Mouse (Mus musculus): Measurements from ENCODE around the gene Mab21l1. TPM values are rescaled to one million over a fixed set of nuclear protein-coding genes. Genes with fewer than 3 reads are reported as not detected.

Mab21l1 gene
- polyA plus RNA-seq, 1 experiment from 2014 or later: 34.9 TPM

GRCm38 (mm10) chr3:55781429-55782055, 768 bp upstream of the Mab21l1 start:
- Histone ChIP-seq H3K27ac (no peak overlapping the region), H3K27me3 (peaks cover 75% of the 10 kb centered on the region), H3K36me3 (replicated peaks) (no peaks in the 10 kb centered on the region), H3K9me3 (no peaks in the 10 kb centered on the region), H3K9ac (no peak overlapping the region), H3K4me3 (replicated peaks) (no peak overlapping the region), H3K4me1 (peaks cover 56% of the 10 kb centered on the region), H3K4me2 (peak overlapping the region; percentile 51; the same call in 1 of the 2 replicates)
- 7% methylated on average over 5 of the region's 5 CpGs for WGBS
- ATAC-seq (ENCODE audit: low FRiP score): no peak

GRCm38 (mm10) chr3:55782771-55783170, 461 bp downstream of the Mab21l1 start:
- Histone ChIP-seq H3K9me3 (no peaks in the 10 kb centered on the region), H3K9ac (peak overlapping the region; percentile 48), H3K27ac (peak overlapping the region; percentile 66), H3K4me2 (peak overlapping the region; percentile 51), H3K4me3 (replicated peaks) (peak overlapping the region; percentile 37), H3K27me3 (peaks cover 74% of the 10 kb centered on the region), H3K36me3 (replicated peaks) (no peaks in the 10 kb centered on the region), H3K4me1 (peaks cover 56% of the 10 kb centered on the region)
- whole genome bisulfite sequencing: under 1% methylated on average over 22 of the region's 22 CpGs
- ATAC-seq (ENCODE audit: low FRiP score): no peak

- Histone ChIP-seq H3K4me1 (peaks cover 56% of the 10 kb centered on the region), H3K4me3 (replicated peaks) (peak overlapping the region; percentile 37), H3K9ac (peak overlapping the region; percentile 48), H3K9me3 (no peaks in the 10 kb centered on the region), H3K27me3 (peaks cover 68% of the 10 kb centered on the region), H3K36me3 (replicated peaks) (no peaks in the 10 kb centered on the region), H3K4me2 (peak overlapping the region; percentile 51), H3K27ac (peak overlapping the region; percentile 66; the same call in 1 of the 2 replicates)
- ATAC-seq (ENCODE audit: low FRiP score): no peak
- 2% methylated on average over 45 of the region's 45 CpGs for WGBS
Measured at GRCm38 (mm10) chr3:55783171-55784081, 1.1 kb downstream of the Mab21l1 start.

- no peak for ATAC-seq (ENCODE audit: low FRiP score)
- Histone ChIP-seq H3K27me3 (peaks cover 71% of the 10 kb centered on the region), H3K9ac (no peak overlapping the region), H3K4me3 (replicated peaks) (peak overlapping the region; percentile 37), H3K4me2 (peak overlapping the region; percentile 51), H3K36me3 (replicated peaks) (no peaks in the 10 kb centered on the region), H3K9me3 (no peaks in the 10 kb centered on the region), H3K27ac (no peak overlapping the region), H3K4me1 (peaks cover 60% of the 10 kb centered on the region)
- WGBS: 6% methylated on average over 7 of the region's 7 CpGs
Measured at GRCm38 (mm10) chr3:55784101-55784500, 1.8 kb downstream of the Mab21l1 start.

GRCm38 (mm10) chr3:55785266-55785980, 3.1 kb downstream of the Mab21l1 start:
- H3K9me3 ChIP-seq: no peaks in the 10 kb centered on the region
- H3K9ac ChIP-seq: no peak overlapping the region
- no peaks in the 10 kb centered on the region for H3K36me3 ChIP-seq (replicated peaks)
- peaks cover 58% of the 10 kb centered on the region for H3K4me1 ChIP-seq
- H3K4me3 ChIP-seq (replicated peaks): 0 out of 2 replicates have a peak overlapping the region, but pooled peaks have one; percentile 15
- ATAC-seq (ENCODE audit: low FRiP score): no peak
- no peak overlapping the region for H3K4me2 ChIP-seq
- H3K27me3 ChIP-seq: peaks cover 75% of the 10 kb centered on the region
- 44% methylated on average over 4 of the region's 4 CpGs for WGBS
- H3K27ac ChIP-seq: no peak overlapping the region

- Histone ChIP-seq H3K27me3 (peaks cover 72% of the 10 kb centered on the region), H3K36me3 (replicated peaks) (no peaks in the 10 kb centered on the region), H3K4me1 (peaks cover 51% of the 10 kb centered on the region), H3K4me3 (replicated peaks) (peak overlapping the region; percentile 17; the same call in 1 of the 2 replicates), H3K9ac (peak overlapping the region; percentile 5; the same call in 1 of the 2 replicates), H3K4me2 (peak overlapping the region; percentile 54; the same call in 1 of the 2 replicates), H3K27ac (no peak overlapping the region), H3K9me3 (no peaks in the 10 kb centered on the region)
- WGBS: 6% methylated on average over 3 of the region's 3 CpGs
- no peak for ATAC-seq (ENCODE audit: low FRiP score)
Measured at GRCm38 (mm10) chr3:55785981-55786725, 3.8 kb downstream of the Mab21l1 start.

- Histone ChIP-seq H3K4me1 (peaks cover 45% of the 10 kb centered on the region), H3K4me2 (peak overlapping the region; percentile 54), H3K36me3 (replicated peaks) (no peaks in the 10 kb centered on the region), H3K9ac (peak overlapping the region; percentile 53; the same call in 1 of the 2 replicates), H3K27me3 (peaks cover 68% of the 10 kb centered on the region), H3K4me3 (replicated peaks) (peak overlapping the region; percentile 34), H3K9me3 (no peaks in the 10 kb centered on the region), H3K27ac (peak overlapping the region; percentile 63; the same call in 1 of the 2 replicates)
- ATAC-seq (ENCODE audit: low FRiP score): no peak
- WGBS: 2% methylated on average over 17 of the region's 17 CpGs
Measured at GRCm38 (mm10) chr3:55786835-55787486, 4.7 kb downstream of the Mab21l1 start.

- Histone ChIP-seq H3K4me3 (replicated peaks) (peak overlapping the region; percentile 34), H3K27me3 (peaks cover 67% of the 10 kb centered on the region), H3K27ac (peak overlapping the region; percentile 63; the same call in 1 of the 2 replicates), H3K36me3 (replicated peaks) (no peaks in the 10 kb centered on the region), H3K9me3 (no peaks in the 10 kb centered on the region), H3K9ac (peak overlapping the region; percentile 53; the same call in 1 of the 2 replicates), H3K4me1 (peaks cover 38% of the 10 kb centered on the region), H3K4me2 (peak overlapping the region; percentile 54)
- under 1% methylated on average over 54 of the region's 54 CpGs for WGBS
- ATAC-seq (ENCODE audit: low FRiP score): peak; percentile 62
Measured at GRCm38 (mm10) chr3:55787487-55788213, 5.3 kb downstream of the Mab21l1 start.

GRCm38 (mm10) chr3:55788214-55788586, 5.9 kb downstream of the Mab21l1 start:
- Histone ChIP-seq H3K36me3 (replicated peaks) (no peaks in the 10 kb centered on the region), H3K9me3 (no peaks in the 10 kb centered on the region), H3K4me1 (peaks cover 32% of the 10 kb centered on the region), H3K9ac (no peak overlapping the region), H3K27ac (no peak overlapping the region), H3K4me3 (replicated peaks) (no peak overlapping the region), H3K4me2 (peak overlapping the region; percentile 54), H3K27me3 (peaks cover 61% of the 10 kb centered on the region)
- 5% methylated on average over 4 of the region's 4 CpGs for WGBS
- no peak for ATAC-seq (ENCODE audit: low FRiP score)

- ATAC-seq (ENCODE audit: low FRiP score): 0 out of 2 replicates have a peak, but pooled peaks have one; percentile 19
- peaks cover 56% of the 10 kb centered on the region for H3K27me3 ChIP-seq
- 7% methylated on average over 5 of the region's 5 CpGs for WGBS
Measured at GRCm38 (mm10) chr3:55788621-55789201, 6.4 kb downstream of the Mab21l1 start.

More at GRCm38 (mm10) chr3:55788621-55789201, 6.4 kb downstream of the Mab21l1 start:
- Histone ChIP-seq H3K4me2 (no peak overlapping the region), H3K9ac (no peak overlapping the region), H3K9me3 (no peaks in the 10 kb centered on the region), H3K4me1 (peaks cover 27% of the 10 kb centered on the region), H3K4me3 (replicated peaks) (no peak overlapping the region), H3K36me3 (replicated peaks) (no peaks in the 10 kb centered on the region), H3K27ac (no peak overlapping the region)

Measured in forebrain, embryonic 12.5 days (tissue).